Mouse (Mus musculus) cerebellum, adult 2 months (tissue): ENCODE measurements around the gene App.

Source experiments
- CTCF ChIP-seq: fragments of 200-500 bp; IDR thresholded peaks from 2 replicates; pipeline ENCODE4 v1.5.1; 2011; ENCODE audit warnings: low read depth, mild to moderate bottlenecking, control low read depth, low read length, moderate library complexity, borderline replicate concordance; ENCODE audit not compliant: insufficient read depth
- POLR2A ChIP-seq: fragments of 200-500 bp; IDR thresholded peaks from 2 replicates; pipeline ENCODE4 v1.6.1; 2011; ENCODE audit warnings: low read length, control low read depth, borderline replicate concordance; ENCODE audit not compliant: insufficient read depth

DNA sequence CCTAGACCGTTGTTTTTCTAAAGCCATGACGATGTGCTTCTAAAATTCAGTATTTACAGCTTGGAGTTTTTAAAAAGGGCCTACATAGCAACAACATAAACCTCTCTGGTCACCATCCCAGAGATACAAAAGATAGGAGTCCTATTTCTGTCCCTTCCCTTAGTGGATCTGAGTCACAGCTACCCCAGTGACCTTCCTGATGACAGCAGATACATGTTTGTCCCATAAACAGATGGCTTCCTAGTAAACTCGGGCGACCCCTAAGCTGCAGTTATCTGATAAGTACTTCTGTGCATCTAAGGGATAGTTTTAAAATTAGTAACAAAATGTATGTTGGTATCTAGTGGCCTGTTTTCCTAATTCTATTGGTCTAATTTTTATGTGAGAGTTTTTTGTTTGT lies 26.1 kb downstream of the App start:
- TF ChIP-seq POLR2A (no peak), CTCF (no peak)
